Mouse (Mus musculus): Measurements from ENCODE around the gene Stoml3. TPM values are rescaled to one million over a fixed set of nuclear protein-coding genes. Genes with fewer than 3 reads are reported as not detected.

The Stoml3 gene
- total RNA-seq, 2 experiments from 2014 or later, result 0.36 to 1.5 TPM

Other genes with a start within 250 kb of the Stoml3 start
- gene Nhlrc3, start 25.3 kb upstream of the Stoml3 start, total RNA-seq (2021), result 10 to 100 TPM in 1 of 2 experiments, 1 to 10 TPM in 1; 9.9 to 11.4 TPM
- 10 to 100 TPM; 28.0 to 28.5 TPM for gene Proser1, start 25.0 kb upstream of the Stoml3 start, total RNA-seq (2021)
- 1 to 10 TPM; 3.1 to 4.0 TPM for gene Frem2, start 168.7 kb downstream of the Stoml3 start, total RNA-seq (2021)